Mouse (Mus musculus) forebrain, embryonic 10.5 days (tissue): ENCODE data around the gene 1700015F17Rik. TPM values are rescaled to one million over a fixed set of nuclear protein-coding genes. Genes with fewer than 3 reads are reported as not detected.

ENCODE experiments used
- DNase-seq: peaks from one replicate; pipeline ENCODE4 v3.0.0-alpha.2; 2017; ENCODE audit warnings: low spot score; ENCODE audit errors: extremely low spot score
- H3K27ac ChIP-seq: fragments of 300-500 bp; sonication (generic); 2 replicates; pipeline ENCODE4 v1.5.1; 2016; ENCODE audit warnings: mild to moderate bottlenecking
- H3K27me3 ChIP-seq: fragments of 300-500 bp; sonication (generic); 2 replicates; pipeline ENCODE4 v1.6.1; 2016; ENCODE audit warnings: mild to moderate bottlenecking; ENCODE audit not compliant: poor library complexity, severe bottlenecking
- H3K36me3 ChIP-seq: fragments of 300-500 bp; sonication (generic); replicated peaks from 2 replicates; pipeline ENCODE4 v1.6.1; 2016; ENCODE audit warnings: mild to moderate bottlenecking, moderate library complexity
- H3K4me1 ChIP-seq: fragments of 300-500 bp; sonication (generic); 2 replicates; pipeline ENCODE4 v1.6.1; 2016
- H3K4me3 ChIP-seq: fragments of 300-500 bp; sonication (generic); 2 replicates; pipeline ENCODE4 v1.5.1; 2016; ENCODE audit warnings: mild to moderate bottlenecking, moderate library complexity
- H3K9me3 ChIP-seq: fragments of 300-500 bp; sonication (generic); 2 replicates; pipeline ENCODE4 v1.6.1; 2016; ENCODE audit warnings: mild to moderate bottlenecking, moderate library complexity
- WGBS: fragments of 180-500 bp; shearing (Covaris S2); methylation state at CpG from one replicate; pipeline ENCODE4 v1.1.7; 2016; 5-methylcytosine and 5-hydroxymethylcytosine counted together
- polyA plus RNA-seq: library from polyadenylated mRNA; unstranded; fragments of >200 nt; fragmentation: Nextera tagmentation; extraction: Ambion mirVana; gene quantifications from 2 replicates; pipeline ENCODE4 v1.2.1, GENCODE M21; 2016

1700015F17Rik gene
- polyA plus RNA-seq, 1 experiment from 2014 or later, result not detected

- H3K4me3 ChIP-seq, result no peak overlapping the region
- H3K4me1 ChIP-seq, result no peaks in the 10 kb centered on the region
- H3K27me3 ChIP-seq, result peaks cover 10% of the 10 kb centered on the region
- DNase-seq, result no peak
- no peak overlapping the region for H3K27ac ChIP-seq
- H3K36me3 ChIP-seq, result no peaks in the 10 kb centered on the region
- no peaks in the 10 kb centered on the region for H3K9me3 ChIP-seq
- 89% methylated on average over 4 of the region's 4 CpGs for WGBS
These were observed 16.1 kb upstream of the 1700015F17Rik start for GRCm38 (mm10) chr5:5495042-5495441.

- Histone ChIP-seq H3K36me3 (no peaks in the 10 kb centered on the region), H3K9me3 (no peaks in the 10 kb centered on the region), H3K27me3 (peaks cover 10% of the 10 kb centered on the region), H3K27ac (no peak overlapping the region), H3K4me1 (no peaks in the 10 kb centered on the region), H3K4me3 (no peak overlapping the region)
- 45% methylated on average over 16 of the region's 16 CpGs for WGBS
- DNase-seq, result no peak
These were observed 15.5 kb upstream of the 1700015F17Rik start for GRCm38 (mm10) chr5:5494269-5495005.

- Histone ChIP-seq H3K36me3 (no peaks in the 10 kb centered on the region), H3K9me3 (no peaks in the 10 kb centered on the region), H3K4me3 (no peak overlapping the region), H3K4me1 (no peaks in the 10 kb centered on the region), H3K27ac (no peak overlapping the region), H3K27me3 (peaks cover 10% of the 10 kb centered on the region)
- DNase-seq, result no peak
- 92% methylated on average over 4 of the region's 4 CpGs for WGBS
These were observed 13.2 kb upstream of the 1700015F17Rik start for GRCm38 (mm10) chr5:5492163-5492562.

- no peak overlapping the region for H3K27ac ChIP-seq
- H3K9me3 ChIP-seq, result no peaks in the 10 kb centered on the region
- no peak overlapping the region for H3K4me3 ChIP-seq
- H3K27me3 ChIP-seq, result no peaks in the 10 kb centered on the region
- 35% methylated on average over 3 of the region's 3 CpGs for WGBS
- H3K36me3 ChIP-seq, result no peaks in the 10 kb centered on the region
- H3K4me1 ChIP-seq, result no peaks in the 10 kb centered on the region
- DNase-seq, result no peak
These were observed 7.1 kb upstream of the 1700015F17Rik start for GRCm38 (mm10) chr5:5486071-5486470.

GRCm38 (mm10) chr5:5483254-5483858 is 4.4 kb upstream of the 1700015F17Rik start:
- no peaks in the 10 kb centered on the region for H3K9me3 ChIP-seq
- no peaks in the 10 kb centered on the region for H3K27me3 ChIP-seq
- DNase-seq, result no peak
- H3K27ac ChIP-seq, result no peak overlapping the region
- 87% methylated on average over 9 of the region's 9 CpGs for WGBS
- no peak overlapping the region for H3K4me3 ChIP-seq
- H3K4me1 ChIP-seq, result no peaks in the 10 kb centered on the region
- no peaks in the 10 kb centered on the region for H3K36me3 ChIP-seq

- H3K27ac ChIP-seq, result no peak overlapping the region
- no peak for DNase-seq
- H3K4me3 ChIP-seq, result no peak overlapping the region
- H3K27me3 ChIP-seq, result no peaks in the 10 kb centered on the region
- no peaks in the 10 kb centered on the region for H3K4me1 ChIP-seq
- no peaks in the 10 kb centered on the region for H3K36me3 ChIP-seq
- 2% methylated on average over 1 of the region's 1 CpGs for WGBS
- no peaks in the 10 kb centered on the region for H3K9me3 ChIP-seq
These were observed 2.7 kb upstream of the 1700015F17Rik start for GRCm38 (mm10) chr5:5481662-5482061.

GRCm38 (mm10) chr5:5476133-5476532 is 2.8 kb downstream of the 1700015F17Rik start:
- Histone ChIP-seq H3K4me1 (no peaks in the 10 kb centered on the region), H3K9me3 (no peaks in the 10 kb centered on the region), H3K36me3 (no peaks in the 10 kb centered on the region), H3K27me3 (no peaks in the 10 kb centered on the region), H3K4me3 (no peak overlapping the region), H3K27ac (no peak overlapping the region)
- no peak for DNase-seq
- 94% methylated on average over 4 of the region's 4 CpGs for WGBS

GRCm38 (mm10) chr5:5465256-5465655 is 13.7 kb downstream of the 1700015F17Rik start:
- 86% methylated on average over 1 of the region's 1 CpGs for WGBS
- Histone ChIP-seq H3K36me3 (no peaks in the 10 kb centered on the region), H3K27ac (no peak overlapping the region), H3K4me3 (no peak overlapping the region), H3K9me3 (no peaks in the 10 kb centered on the region), H3K27me3 (no peaks in the 10 kb centered on the region), H3K4me1 (no peaks in the 10 kb centered on the region)
- DNase-seq, result no peak

GRCm38 (mm10) chr5:5431746-5432438 is 47.1 kb downstream of the 1700015F17Rik start:
- no peaks in the 10 kb centered on the region for H3K36me3 ChIP-seq
- DNase-seq, result no peak
- no peaks in the 10 kb centered on the region for H3K27me3 ChIP-seq
- H3K27ac ChIP-seq, result no peak overlapping the region
- no peak overlapping the region for H3K4me3 ChIP-seq
- H3K9me3 ChIP-seq, result no peaks in the 10 kb centered on the region
- 86% methylated on average over 5 of the region's 5 CpGs for WGBS
- no peaks in the 10 kb centered on the region for H3K4me1 ChIP-seq

- WGBS, result 80% methylated on average over 6 of the region's 6 CpGs
- DNase-seq, result no peak
These were observed 55.2 kb downstream of the 1700015F17Rik start for GRCm38 (mm10) chr5:5423723-5424171.

GRCm38 (mm10) chr5:5423081-5423480 is 55.9 kb downstream of the 1700015F17Rik start:
- Histone ChIP-seq H3K9me3 (no peaks in the 10 kb centered on the region), H3K4me3 (no peak overlapping the region), H3K4me1 (no peaks in the 10 kb centered on the region), H3K27me3 (no peaks in the 10 kb centered on the region), H3K36me3 (no peaks in the 10 kb centered on the region), H3K27ac (no peak overlapping the region)
- 98% methylated on average over 4 of the region's 4 CpGs for WGBS
- DNase-seq, result no peak

More at GRCm38 (mm10) chr5:5423723-5424171, 55.2 kb downstream of the 1700015F17Rik start:
- Histone ChIP-seq H3K4me1 (no peaks in the 10 kb centered on the region), H3K9me3 (no peaks in the 10 kb centered on the region), H3K4me3 (no peak overlapping the region), H3K27ac (no peak overlapping the region), H3K36me3 (no peaks in the 10 kb centered on the region), H3K27me3 (no peaks in the 10 kb centered on the region)

- Histone ChIP-seq H3K9me3 (no peaks in the 10 kb centered on the region), H3K27ac (no peak overlapping the region), H3K4me3 (no peak overlapping the region), H3K36me3 (no peaks in the 10 kb centered on the region), H3K4me1 (no peaks in the 10 kb centered on the region), H3K27me3 (no peaks in the 10 kb centered on the region)
- WGBS, result 94% methylated on average over 2 of the region's 2 CpGs
- no peak for DNase-seq
These were observed 57.5 kb downstream of the 1700015F17Rik start for GRCm38 (mm10) chr5:5421439-5421838.

- 86% methylated on average over 9 of the region's 9 CpGs for WGBS
These were observed 58.9 kb downstream of the 1700015F17Rik start, which contains the start of gene Cdk14 for GRCm38 (mm10) chr5:5419992-5420455. TSS of gene Cdk14 (minus strand) at chr5:5420312.

More at GRCm38 (mm10) chr5:5419992-5420455, 58.9 kb downstream of the 1700015F17Rik start, which contains the start of gene Cdk14:
- DNase-seq, result no peak
- H3K4me1 ChIP-seq, result no peaks in the 10 kb centered on the region
- H3K36me3 ChIP-seq, result no peaks in the 10 kb centered on the region
- no peaks in the 10 kb centered on the region for H3K9me3 ChIP-seq
- no peaks in the 10 kb centered on the region for H3K27me3 ChIP-seq
- H3K27ac ChIP-seq, result no peak within 1 kb of the TSS
- H3K4me3 ChIP-seq, result no peak within 1 kb of the TSS
